Mouse (Mus musculus): ENCODE results near the gene Uts2. TPM values are rescaled to one million over a fixed set of nuclear protein-coding genes. Genes with fewer than 3 reads are reported as not detected.

The Uts2 gene
- polyA plus RNA-seq, 1 experiment from 2014 or later: not detected

- Histone ChIP-seq H3K27ac (replicated peaks in 1 of 2; ENCODE audit: control insufficient read depth in 1 of 2, insufficient read depth in 1 of 2, low read depth in 2 of 2, low read length in 2 of 2) (no peak overlapping the region), H3K9ac (ENCODE audit: low read length) (no peak overlapping the region)
These were observed 17.4 kb upstream of the Uts2 start for GRCm38 (mm10) chr4:150979455-150979854.

GRCm38 (mm10) chr4:150980153-150980552 lies 16.7 kb upstream of the Uts2 start:
- Histone ChIP-seq H3K27ac (replicated peaks in 1 of 2; ENCODE audit: control insufficient read depth in 1 of 2, insufficient read depth in 1 of 2, low read depth in 2 of 2, low read length in 2 of 2) (no peak overlapping the region), H3K9me3 (ENCODE audit: control insufficient read depth, low read length) (no peaks in the 10 kb centered on the region), H3K4me3 (ENCODE audit: control insufficient read depth in 1 of 2, insufficient read depth in 1 of 2, low read depth in 1 of 2, low read length in 2 of 2) (no peak overlapping the region), H3K9ac (ENCODE audit: low read length) (no peak overlapping the region), H3K36me3 (ENCODE audit: control insufficient read depth, insufficient read depth, low read length) (no peaks in the 10 kb centered on the region), H3K4me1 (ENCODE audit: control insufficient read depth in 2 of 2, insufficient read depth in 2 of 2, low read length in 2 of 2) (no peaks in the 10 kb centered on the region), H3K27me3 (ENCODE audit: control insufficient read depth, insufficient read depth, low read length) (no peaks in the 10 kb centered on the region), H3K4me2 (ENCODE audit: low read length) (no peak overlapping the region)
- 82% methylated on average over 5 of the region's 5 CpGs for WGBS
- ATAC-seq (ENCODE audit: insufficient number of reproducible peaks, insufficient read depth, low FRiP score, low read depth): no peak

More at GRCm38 (mm10) chr4:150979455-150979854, 17.4 kb upstream of the Uts2 start:
- ATAC-seq (ENCODE audit: insufficient number of reproducible peaks, insufficient read depth, low FRiP score, low read depth): no peak
- no peaks in the 10 kb centered on the region for H3K9me3 ChIP-seq (ENCODE audit: control insufficient read depth, low read length)
- no peaks in the 10 kb centered on the region for H3K36me3 ChIP-seq (ENCODE audit: control insufficient read depth, insufficient read depth, low read length)
- no peaks in the 10 kb centered on the region for H3K27me3 ChIP-seq (ENCODE audit: control insufficient read depth, insufficient read depth, low read length)
- no peaks in the 10 kb centered on the region for H3K4me1 ChIP-seq (ENCODE audit: control insufficient read depth in 2 of 2, insufficient read depth in 2 of 2, low read length in 2 of 2)
- H3K4me3 ChIP-seq (ENCODE audit: control insufficient read depth in 1 of 2, insufficient read depth in 1 of 2, low read depth in 1 of 2, low read length in 2 of 2): no peak overlapping the region
- no peak overlapping the region for H3K4me2 ChIP-seq (ENCODE audit: low read length)
- 76% methylated on average over 9 of the region's 9 CpGs for WGBS

GRCm38 (mm10) chr4:150990148-150990547 lies 6.7 kb upstream of the Uts2 start:
- 42% methylated on average over 6 of the region's 6 CpGs for WGBS
- no peak for ATAC-seq (ENCODE audit: insufficient number of reproducible peaks, insufficient read depth, low FRiP score, low read depth)
- Histone ChIP-seq H3K4me1 (ENCODE audit: control insufficient read depth in 2 of 2, insufficient read depth in 2 of 2, low read length in 2 of 2) (no peaks in the 10 kb centered on the region), H3K9ac (ENCODE audit: low read length) (no peak overlapping the region), H3K27ac (replicated peaks in 1 of 2; ENCODE audit: control insufficient read depth in 1 of 2, insufficient read depth in 1 of 2, low read depth in 2 of 2, low read length in 2 of 2) (no peak overlapping the region), H3K9me3 (ENCODE audit: control insufficient read depth, low read length) (no peaks in the 10 kb centered on the region; the same call in none of the 2 replicates), H3K4me3 (ENCODE audit: control insufficient read depth in 1 of 2, insufficient read depth in 1 of 2, low read depth in 1 of 2, low read length in 2 of 2) (no peak overlapping the region), H3K4me2 (ENCODE audit: low read length) (no peak overlapping the region), H3K36me3 (ENCODE audit: control insufficient read depth, insufficient read depth, low read length) (no peaks in the 10 kb centered on the region), H3K27me3 (ENCODE audit: control insufficient read depth, insufficient read depth, low read length) (no peaks in the 10 kb centered on the region; the same call in 1 of the 2 replicates)

- H3K4me1 ChIP-seq (ENCODE audit: control insufficient read depth in 2 of 2, insufficient read depth in 2 of 2, low read length in 2 of 2): no peaks in the 10 kb centered on the region
- no peaks in the 10 kb centered on the region; the same call in 1 of the 2 replicates for H3K9me3 ChIP-seq (ENCODE audit: control insufficient read depth, low read length)
- H3K4me2 ChIP-seq (ENCODE audit: low read length): no peak overlapping the region
- H3K27me3 ChIP-seq (ENCODE audit: control insufficient read depth, insufficient read depth, low read length): no peaks in the 10 kb centered on the region; the same call in 1 of the 2 replicates
- H3K27ac ChIP-seq (replicated peaks in 1 of 2; ENCODE audit: control insufficient read depth in 1 of 2, insufficient read depth in 1 of 2, low read depth in 2 of 2, low read length in 2 of 2): no peak overlapping the region
- H3K36me3 ChIP-seq (ENCODE audit: control insufficient read depth, insufficient read depth, low read length): no peaks in the 10 kb centered on the region
- no peak overlapping the region for H3K4me3 ChIP-seq (ENCODE audit: control insufficient read depth in 1 of 2, insufficient read depth in 1 of 2, low read depth in 1 of 2, low read length in 2 of 2)
- WGBS: 85% methylated on average over 9 of the region's 9 CpGs
- no peak for ATAC-seq (ENCODE audit: insufficient number of reproducible peaks, insufficient read depth, low FRiP score, low read depth)
- H3K9ac ChIP-seq (ENCODE audit: low read length): no peak overlapping the region
These were observed 1.7 kb downstream of the Uts2 start for GRCm38 (mm10) chr4:150998626-150999025.

GRCm38 (mm10) chr4:151001397-151001796 lies 4.5 kb downstream of the Uts2 start:
- Histone ChIP-seq H3K4me3 (ENCODE audit: control insufficient read depth in 1 of 2, insufficient read depth in 1 of 2, low read depth in 1 of 2, low read length in 2 of 2) (no peak overlapping the region), H3K27me3 (ENCODE audit: control insufficient read depth, insufficient read depth, low read length) (no peaks in the 10 kb centered on the region), H3K4me2 (ENCODE audit: low read length) (no peak overlapping the region), H3K4me1 (ENCODE audit: control insufficient read depth in 2 of 2, insufficient read depth in 2 of 2, low read length in 2 of 2) (no peaks in the 10 kb centered on the region), H3K27ac (replicated peaks in 1 of 2; ENCODE audit: control insufficient read depth in 1 of 2, insufficient read depth in 1 of 2, low read depth in 2 of 2, low read length in 2 of 2) (no peak overlapping the region), H3K9me3 (ENCODE audit: control insufficient read depth, low read length) (no peaks in the 10 kb centered on the region), H3K9ac (ENCODE audit: low read length) (no peak overlapping the region), H3K36me3 (ENCODE audit: control insufficient read depth, insufficient read depth, low read length) (peaks cover 15% of the 10 kb centered on the region)
- no peak for ATAC-seq (ENCODE audit: insufficient number of reproducible peaks, insufficient read depth, low FRiP score, low read depth)
- 67% methylated on average over 13 of the region's 13 CpGs for WGBS

GRCm38 (mm10) chr4:151005656-151006318 lies 8.9 kb downstream of the Uts2 start:
- H3K27me3 ChIP-seq (ENCODE audit: control insufficient read depth, insufficient read depth, low read length): no peaks in the 10 kb centered on the region
- WGBS: 88% methylated on average over 13 of the region's 13 CpGs
- no peak for ATAC-seq (ENCODE audit: insufficient number of reproducible peaks, insufficient read depth, low FRiP score, low read depth)

GRCm38 (mm10) chr4:151006945-151007344 lies 10.0 kb downstream of the Uts2 start:
- no peaks in the 10 kb centered on the region for H3K4me1 ChIP-seq (ENCODE audit: control insufficient read depth in 2 of 2, insufficient read depth in 2 of 2, low read length in 2 of 2)
- H3K27me3 ChIP-seq (ENCODE audit: control insufficient read depth, insufficient read depth, low read length): no peaks in the 10 kb centered on the region
- no peak overlapping the region for H3K4me3 ChIP-seq (ENCODE audit: control insufficient read depth in 1 of 2, insufficient read depth in 1 of 2, low read depth in 1 of 2, low read length in 2 of 2)
- H3K4me2 ChIP-seq (ENCODE audit: low read length): no peak overlapping the region
- no peak overlapping the region for H3K9ac ChIP-seq (ENCODE audit: low read length)
- peaks cover 28% of the 10 kb centered on the region for H3K36me3 ChIP-seq (ENCODE audit: control insufficient read depth, insufficient read depth, low read length)
- no peak overlapping the region for H3K27ac ChIP-seq (replicated peaks in 1 of 2; ENCODE audit: control insufficient read depth in 1 of 2, insufficient read depth in 1 of 2, low read depth in 2 of 2, low read length in 2 of 2)
- no peak for ATAC-seq (ENCODE audit: insufficient number of reproducible peaks, insufficient read depth, low FRiP score, low read depth)
- 52% methylated on average over 6 of the region's 6 CpGs for WGBS
- H3K9me3 ChIP-seq (ENCODE audit: control insufficient read depth, low read length): no peaks in the 10 kb centered on the region

More at GRCm38 (mm10) chr4:151005656-151006318, 8.9 kb downstream of the Uts2 start:
- Histone ChIP-seq H3K36me3 (ENCODE audit: control insufficient read depth, insufficient read depth, low read length) (peaks cover 28% of the 10 kb centered on the region), H3K4me1 (ENCODE audit: control insufficient read depth in 2 of 2, insufficient read depth in 2 of 2, low read length in 2 of 2) (no peaks in the 10 kb centered on the region), H3K9ac (ENCODE audit: low read length) (no peak overlapping the region), H3K9me3 (ENCODE audit: control insufficient read depth, low read length) (no peaks in the 10 kb centered on the region), H3K4me2 (ENCODE audit: low read length) (no peak overlapping the region), H3K4me3 (ENCODE audit: control insufficient read depth in 1 of 2, insufficient read depth in 1 of 2, low read depth in 1 of 2, low read length in 2 of 2) (no peak overlapping the region), H3K27ac (replicated peaks in 1 of 2; ENCODE audit: control insufficient read depth in 1 of 2, insufficient read depth in 1 of 2, low read depth in 2 of 2, low read length in 2 of 2) (no peak overlapping the region)

- 81% methylated on average over 7 of the region's 7 CpGs for WGBS
- H3K4me3 ChIP-seq (ENCODE audit: control insufficient read depth in 1 of 2, insufficient read depth in 1 of 2, low read depth in 1 of 2, low read length in 2 of 2): no peak overlapping the region
- H3K27me3 ChIP-seq (ENCODE audit: control insufficient read depth, insufficient read depth, low read length): no peaks in the 10 kb centered on the region
- H3K9ac ChIP-seq (ENCODE audit: low read length): no peak overlapping the region
- no peak overlapping the region for H3K27ac ChIP-seq (replicated peaks in 1 of 2; ENCODE audit: control insufficient read depth in 1 of 2, insufficient read depth in 1 of 2, low read depth in 2 of 2, low read length in 2 of 2)
- H3K36me3 ChIP-seq (ENCODE audit: control insufficient read depth, insufficient read depth, low read length): peaks cover 31% of the 10 kb centered on the region
- no peak overlapping the region for H3K4me2 ChIP-seq (ENCODE audit: low read length)
- no peak for ATAC-seq (ENCODE audit: insufficient number of reproducible peaks, insufficient read depth, low FRiP score, low read depth)
- no peaks in the 10 kb centered on the region for H3K9me3 ChIP-seq (ENCODE audit: control insufficient read depth, low read length)
- H3K4me1 ChIP-seq (ENCODE audit: control insufficient read depth in 2 of 2, insufficient read depth in 2 of 2, low read length in 2 of 2): peaks cover 0 to 4% of the 10 kb centered on the region in 2 experiments; a peak in 1 of 4 replicates
These were observed 13.4 kb downstream of the Uts2 start for GRCm38 (mm10) chr4:151010316-151010715.

Measured in heart, embryonic 14.5 days (tissue).